Mouse (Mus musculus): ENCODE results near the gene Uox.

DNA sequence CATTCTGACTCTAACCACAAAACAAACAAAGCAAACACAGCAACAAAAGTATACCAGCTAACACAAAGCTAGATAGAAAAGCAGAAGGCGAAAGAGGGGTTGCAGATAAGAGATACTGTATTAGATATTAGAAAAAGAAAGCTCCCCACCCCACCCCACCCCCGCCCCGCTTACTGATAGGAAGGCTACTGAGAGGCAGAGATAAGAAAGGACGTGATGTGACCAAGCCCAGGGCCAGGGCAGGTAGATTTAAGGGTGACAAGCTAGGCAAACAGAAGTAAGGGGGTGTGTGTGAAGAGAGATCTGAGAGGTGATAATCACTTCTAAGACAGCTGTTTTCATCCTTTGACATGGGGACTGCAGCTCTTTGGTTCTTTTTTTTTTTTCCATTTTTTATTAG lies 48.1 kb downstream of the Uox start:
- TF ChIP-seq POLR2A (IDR thresholded peaks at IDR 0.05; ENCODE audit: extremely low read depth, insufficient read depth, low read length) (no peak), CTCF (IDR thresholded peaks at IDR 0.05; ENCODE audit: low read depth, low read length) (no peak)
